Mouse (Mus musculus) monocyte, adult 2 months (primary cell): ENCODE results near the gene Sppl2c.

ENCODE experiments used
- DNase-seq, 2 experiments: peaks; one replicate each; pipeline ENCODE4 v3.0.0; 2022; ENCODE audit warnings: low spot score in 2 of 2, low read depth in 1 of 2

Gene Sppl2c

DNA sequence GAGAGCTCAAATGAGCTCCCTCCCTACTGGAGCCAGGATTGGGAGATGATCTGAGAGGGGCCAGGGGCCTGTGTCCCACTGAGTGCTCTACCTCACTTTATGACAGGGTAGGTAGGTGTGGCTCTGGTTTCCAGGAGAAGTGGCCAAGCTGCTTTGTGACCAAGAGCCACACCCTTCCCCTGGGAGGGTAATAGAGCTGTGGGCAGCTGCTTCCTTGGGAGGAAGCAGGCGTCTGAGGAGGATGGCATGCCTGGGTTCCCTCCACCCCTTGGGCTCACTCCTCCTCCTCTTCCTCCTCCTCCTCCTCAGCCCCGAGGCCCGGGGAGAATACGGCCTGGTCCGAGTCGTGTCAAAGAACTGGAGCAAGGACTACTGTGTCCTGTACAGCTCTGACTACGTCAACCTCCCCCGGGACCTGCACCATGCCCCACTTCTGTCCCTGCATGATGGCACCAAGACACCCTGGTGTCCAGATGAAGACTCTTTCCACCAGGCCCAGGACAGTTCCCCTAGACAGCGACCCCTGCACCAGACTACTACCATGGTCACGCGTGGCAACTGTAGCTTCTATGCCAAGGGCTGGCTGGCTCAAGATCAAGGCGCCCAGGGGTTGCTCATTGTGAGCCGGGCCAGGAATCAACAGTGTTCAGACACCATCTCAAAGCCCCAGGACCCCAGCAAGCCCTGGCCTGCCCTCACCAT lies at the start of gene Sppl2c:
TSS of gene Sppl2c (plus strand) at position 193 of the 702 bp plus-strand sequence.
- DNase-seq, result no peak

DNA sequence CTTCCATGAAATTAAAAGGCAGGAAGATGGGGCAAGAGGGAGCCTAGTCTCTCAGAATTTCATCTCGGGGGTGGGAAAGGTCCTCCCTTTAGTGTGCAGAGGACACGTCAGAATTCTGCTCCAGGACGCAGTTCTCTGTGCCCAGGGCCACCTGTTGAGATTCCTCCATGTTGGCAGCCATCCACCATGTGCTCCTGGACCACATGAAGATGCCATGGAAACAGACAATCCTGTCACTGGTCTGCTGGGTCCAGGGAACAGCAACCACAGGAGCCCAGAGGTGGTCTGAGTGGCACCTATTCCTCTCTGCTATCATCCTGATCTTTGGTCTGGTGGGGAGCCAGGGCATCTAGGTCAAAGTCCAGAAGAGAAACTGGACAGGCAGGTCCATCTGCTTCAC lies 47.2 kb upstream of the Sppl2c start:
- no peak for DNase-seq

DNA sequence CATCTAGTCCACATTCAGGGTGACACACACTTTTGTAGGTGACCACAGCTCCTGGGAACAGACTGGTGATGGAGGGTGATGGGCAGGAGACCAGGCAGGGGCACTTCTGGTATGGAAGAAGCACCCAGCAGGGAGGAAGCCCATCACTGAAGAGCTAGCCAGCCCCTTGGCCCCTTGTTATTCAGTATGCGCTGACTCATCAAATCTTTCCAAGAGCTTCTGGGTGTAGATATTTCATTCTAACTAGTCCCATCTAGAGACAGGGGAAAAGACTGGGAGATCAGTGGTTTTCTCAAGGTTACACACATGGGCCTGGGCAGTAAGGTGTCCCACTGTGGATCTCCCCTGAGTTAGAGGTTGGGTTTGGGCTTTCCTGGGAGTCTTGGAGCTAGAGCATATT lies 41.2 kb upstream of the Sppl2c start:
- DNase-seq, result no peak

DNA sequence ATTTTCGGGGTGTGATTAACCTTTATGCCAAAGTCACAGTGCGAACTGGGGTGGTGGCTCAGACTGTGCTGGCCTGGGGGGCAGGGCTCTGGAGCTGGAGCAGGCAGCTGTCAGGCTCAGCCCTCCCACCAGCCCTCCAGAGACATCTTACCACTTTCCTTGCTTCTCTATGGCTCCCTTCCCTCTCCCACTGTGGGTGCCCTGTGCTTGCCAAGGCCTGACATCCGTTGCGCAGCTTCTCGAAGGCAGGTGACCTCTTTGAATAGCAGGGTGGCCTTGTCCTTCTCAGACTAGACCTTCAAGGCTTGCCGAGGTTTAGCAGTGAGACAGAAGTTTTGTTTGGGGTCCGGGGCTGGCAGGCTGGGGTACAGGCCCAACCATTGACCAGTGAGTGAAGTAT lies 37.3 kb upstream of the Sppl2c start:
- DNase-seq, result no peak

DNA sequence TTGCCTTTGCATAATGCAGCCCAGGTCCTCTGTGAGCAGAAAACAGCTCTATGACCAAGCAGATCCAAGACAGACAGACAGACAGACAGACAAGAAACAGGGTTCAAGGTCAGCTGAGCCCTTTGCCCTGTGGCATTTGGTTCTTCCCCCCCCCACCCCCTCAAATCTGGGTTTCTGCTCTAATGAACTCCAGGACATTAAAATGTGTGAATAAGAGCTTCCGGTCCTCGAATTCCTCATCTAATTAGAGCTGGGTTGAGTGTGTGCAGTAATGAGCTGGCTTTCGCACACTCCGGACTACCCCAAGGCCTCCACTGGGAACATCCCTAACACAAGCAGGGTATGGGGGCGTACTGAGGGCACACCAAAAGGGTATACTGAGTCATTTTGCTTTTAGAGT lies 35.2 kb upstream of the Sppl2c start:
- no peak for DNase-seq

DNA sequence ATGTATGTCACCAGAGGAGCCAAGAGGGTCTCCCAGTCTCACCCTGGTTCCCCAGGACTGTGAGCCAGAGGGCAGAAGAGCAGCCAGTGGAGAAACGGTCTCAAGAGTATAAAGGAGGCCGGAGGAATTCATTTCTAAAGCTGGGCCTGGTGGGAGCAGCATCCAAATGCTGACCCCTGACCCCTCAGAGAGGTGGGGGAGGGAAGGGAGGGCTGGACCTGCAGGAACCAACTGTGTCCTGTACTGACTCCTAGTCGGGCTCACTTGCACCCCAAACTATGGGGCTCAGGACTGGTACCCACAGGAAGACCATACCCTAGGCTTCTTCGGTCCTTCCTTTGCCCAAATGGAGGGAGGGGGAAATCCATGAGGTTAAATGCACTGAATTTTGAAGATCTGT lies 31.8 kb upstream of the Sppl2c start:
- no peak for DNase-seq

DNA sequence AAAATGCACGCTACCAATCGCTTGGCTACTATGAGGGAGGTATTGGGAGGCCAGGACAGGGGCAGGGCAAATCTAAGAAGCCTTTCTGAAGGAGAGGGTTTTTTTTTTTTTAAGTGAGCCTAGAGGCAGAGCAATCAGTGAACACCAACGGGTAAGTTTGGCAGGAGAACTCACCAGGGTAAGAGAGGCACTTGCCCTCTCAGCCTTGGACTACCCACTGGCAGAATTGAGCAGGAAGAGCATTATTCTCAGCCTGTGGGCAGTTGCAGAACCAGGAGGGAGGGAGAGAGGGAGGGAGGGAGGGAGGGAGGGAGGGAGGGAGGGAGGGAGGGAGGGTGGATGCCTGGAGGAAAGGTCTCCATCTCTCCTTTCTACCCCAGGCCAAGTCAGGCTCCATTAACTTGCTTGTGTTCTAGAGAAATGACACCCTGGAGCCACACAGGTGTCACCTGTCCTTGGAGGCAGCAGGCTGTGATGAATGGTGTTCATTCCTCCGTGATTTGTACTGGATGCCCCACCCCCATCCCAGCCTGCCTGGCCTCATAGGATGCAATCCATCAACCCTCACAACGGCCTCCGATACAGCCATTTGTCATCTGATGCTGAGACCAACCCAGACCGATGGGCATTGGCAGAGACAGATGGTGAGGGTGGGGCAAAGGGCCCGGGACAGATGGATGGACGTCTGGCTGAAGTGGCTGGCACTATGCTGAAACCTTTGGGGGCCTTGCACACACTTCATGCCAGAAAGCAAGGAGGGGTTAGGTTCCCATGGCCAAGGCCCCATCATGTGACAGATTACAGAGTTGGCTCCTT lies 31.1 kb upstream of the Sppl2c start:
- no peak for DNase-seq

DNA sequence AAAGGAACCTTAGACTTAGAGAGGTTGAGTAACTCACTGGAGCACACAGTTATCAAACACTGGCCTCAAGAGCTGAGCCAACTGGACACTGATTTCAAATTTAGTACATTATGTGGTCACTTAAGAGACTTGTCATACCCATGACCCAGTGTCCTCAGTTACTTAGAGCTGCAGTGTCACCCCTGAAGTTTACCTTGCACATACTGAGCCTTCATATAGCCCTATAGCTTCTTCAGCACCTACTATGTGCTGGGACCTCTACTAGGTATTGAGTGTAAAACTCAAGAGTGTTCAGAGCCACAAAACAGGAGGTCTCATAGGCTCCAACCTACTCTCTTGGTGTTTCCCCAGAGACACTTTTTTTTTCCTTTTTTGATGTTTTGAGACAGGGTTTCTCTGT lies 30.2 kb upstream of the Sppl2c start:
- no peak for DNase-seq

DNA sequence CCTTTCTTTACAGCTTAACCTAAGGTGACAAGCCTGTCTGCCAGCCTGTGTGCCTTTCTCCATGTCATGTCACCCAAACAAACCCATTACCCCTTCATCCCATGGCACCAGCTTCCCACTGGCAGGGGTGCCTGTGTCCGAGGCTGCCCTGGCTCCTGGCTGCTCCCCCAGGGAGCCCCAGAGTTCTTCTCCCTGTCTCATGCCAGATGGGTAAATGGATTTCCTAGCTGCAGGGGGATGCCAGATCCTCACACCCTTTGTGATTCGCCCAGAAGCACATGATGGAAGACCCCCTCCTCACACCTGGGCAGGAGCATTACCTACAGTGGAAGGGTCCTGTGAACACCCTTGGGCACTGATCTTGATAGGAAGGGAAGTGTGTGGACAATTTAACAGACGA lies 29.7 kb upstream of the Sppl2c start:
- no peak for DNase-seq

DNA sequence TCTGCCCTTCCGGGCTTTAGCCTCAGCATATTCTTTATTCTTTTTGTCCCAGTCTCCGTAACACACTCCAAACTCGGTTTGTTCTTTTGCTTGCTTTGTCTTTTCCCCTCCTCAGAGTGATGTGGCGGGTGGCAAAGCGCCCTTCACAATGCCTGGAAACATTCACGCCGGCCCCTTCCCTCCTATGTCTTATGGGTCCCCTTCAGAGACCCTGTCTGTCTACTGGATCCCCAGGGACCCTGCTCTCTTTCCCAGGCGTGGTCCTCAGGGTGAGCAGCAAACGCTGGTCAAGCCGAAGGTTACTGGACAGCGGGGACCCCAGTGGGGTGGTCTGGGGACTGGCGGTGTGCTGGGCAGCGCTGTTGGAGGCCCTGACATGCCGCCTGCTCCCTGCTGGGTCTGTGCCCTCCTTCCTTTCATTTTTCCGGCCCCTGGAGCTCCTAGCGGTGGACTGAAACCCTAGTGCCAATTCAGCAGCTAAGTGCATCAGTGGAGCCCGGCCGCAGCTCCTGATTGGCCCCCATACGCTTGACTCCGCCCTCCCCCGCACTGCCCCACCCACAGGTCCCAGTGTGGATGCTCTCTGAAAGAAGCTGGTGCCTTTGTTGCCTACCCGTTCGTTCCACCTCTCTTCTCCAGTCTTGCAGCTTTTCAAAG lies 28.4 kb upstream of the Sppl2c start:
- DNase-seq, result no peak

DNA sequence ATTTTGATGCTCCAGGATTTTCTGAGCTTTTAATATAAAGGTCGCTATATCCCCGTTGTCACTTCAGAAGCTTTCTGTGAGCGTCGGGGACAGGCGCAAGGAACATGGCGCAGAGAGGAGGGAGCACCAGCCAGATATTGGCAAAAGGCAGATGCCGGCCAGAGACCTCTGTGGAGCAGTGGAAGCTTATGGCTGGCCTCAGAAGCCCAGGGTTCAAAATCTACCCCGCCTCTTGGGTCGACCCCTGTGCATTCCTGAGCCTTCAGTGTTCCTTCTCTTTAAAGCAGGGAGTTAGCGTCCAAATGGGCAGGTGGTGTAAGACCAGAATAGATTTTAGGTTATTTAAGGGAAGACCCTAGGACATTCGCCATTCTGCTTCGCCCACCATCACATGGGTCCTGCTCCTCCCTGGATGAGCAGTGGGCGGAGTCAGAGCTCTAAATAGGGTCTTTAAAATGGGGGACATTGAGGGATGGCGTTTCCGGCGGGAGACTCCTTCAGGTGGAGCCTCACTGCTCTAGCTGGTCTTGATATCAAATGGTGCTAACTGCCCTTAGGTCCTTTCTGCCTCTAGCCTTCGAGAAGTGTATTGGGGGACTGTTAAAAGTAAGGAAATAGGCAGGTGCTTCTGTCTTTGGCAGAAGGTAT lies 27.7 kb upstream of the Sppl2c start:
- no peak for DNase-seq

DNA sequence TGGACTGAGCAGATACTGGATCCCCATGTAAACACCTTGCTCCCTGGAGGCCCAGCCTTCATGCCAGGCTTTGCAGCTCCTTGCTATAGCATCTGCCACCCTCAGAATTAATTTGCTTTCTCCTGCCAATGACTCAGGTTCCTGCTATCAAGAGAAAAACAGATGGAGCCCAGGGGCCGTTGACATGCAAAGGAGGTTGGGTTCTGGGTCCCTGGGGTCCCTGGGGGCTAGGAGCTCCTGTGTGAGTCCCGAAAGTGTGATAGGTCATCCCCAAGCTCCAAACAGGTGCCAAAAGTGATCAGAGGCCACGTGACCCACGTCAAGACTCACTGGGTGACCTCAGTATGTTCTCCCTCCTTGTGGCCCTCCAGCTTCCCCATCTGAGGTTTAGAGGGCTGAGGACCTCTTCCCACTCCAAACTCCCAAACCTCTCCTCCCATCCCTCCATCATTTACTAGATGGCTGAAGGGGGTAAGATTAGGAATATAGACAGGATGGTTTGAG lies 26.3 kb upstream of the Sppl2c start:
- DNase-seq, result no peak

DNA sequence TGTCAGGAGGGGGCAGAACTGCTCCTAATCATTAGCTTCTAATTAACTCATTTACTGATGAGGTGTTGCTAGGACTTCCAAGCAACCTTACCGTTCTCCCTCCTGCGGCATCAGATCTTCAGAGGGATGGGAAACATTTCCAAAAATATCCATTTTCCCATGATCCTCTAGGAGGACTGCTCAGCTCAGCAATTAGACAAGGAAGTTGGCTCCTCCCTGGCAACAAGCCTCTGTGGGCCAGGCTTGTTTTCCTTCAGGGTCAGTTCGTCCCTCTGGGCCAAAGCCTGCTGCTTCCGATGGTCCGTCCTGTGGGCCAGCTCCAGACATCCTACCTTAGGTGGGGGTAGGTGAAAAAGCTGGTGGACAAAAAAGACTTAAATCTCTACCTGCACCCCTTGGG lies 25.0 kb upstream of the Sppl2c start:
- no peak for DNase-seq

DNA sequence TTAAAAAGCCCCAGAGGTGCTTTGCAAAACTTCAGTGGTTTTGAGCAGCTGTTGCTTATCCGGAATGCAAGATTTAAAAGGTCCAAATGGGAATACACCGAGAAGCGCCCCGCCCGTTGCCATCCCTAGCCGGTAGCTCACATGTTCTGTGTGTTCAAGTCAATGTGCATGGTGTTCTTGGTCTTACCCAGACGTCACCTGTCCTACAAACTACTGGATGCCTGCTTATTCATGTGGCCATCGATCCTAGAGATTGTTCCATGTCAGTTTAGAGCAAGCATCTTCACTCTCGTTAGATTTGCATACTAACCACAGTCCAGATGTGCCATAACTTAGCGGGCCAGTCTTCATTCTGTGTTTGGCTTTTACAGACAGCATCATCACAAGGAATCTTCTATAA lies 21.9 kb upstream of the Sppl2c start:
- no peak for DNase-seq

DNA sequence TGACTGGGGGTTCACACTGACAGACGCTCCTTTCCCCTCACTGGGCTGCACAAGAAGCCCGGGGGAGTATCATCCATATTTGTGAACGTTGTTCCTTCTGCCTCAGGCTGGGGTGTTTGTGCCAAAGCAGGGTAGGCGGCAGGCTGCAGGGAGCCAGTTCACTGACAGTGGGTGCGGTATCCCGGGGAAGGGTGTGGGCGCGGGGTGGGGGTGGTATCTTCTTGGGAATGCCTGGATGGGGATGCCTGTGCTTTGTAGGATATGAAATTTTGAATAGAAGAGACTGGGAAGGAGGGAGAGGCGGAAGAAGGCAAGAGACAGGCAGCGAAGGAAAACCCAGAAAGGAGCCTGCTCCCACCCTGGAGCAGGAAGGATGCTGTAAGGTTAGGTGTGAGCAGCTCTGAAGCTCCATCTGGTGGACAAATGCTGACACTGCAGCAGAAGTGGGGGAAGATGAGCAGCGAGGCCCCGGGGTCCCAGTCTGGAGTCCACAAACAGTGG lies 14.8 kb upstream of the Sppl2c start:
- peak in 1 of 2 experiments; percentile 29 for DNase-seq

DNA sequence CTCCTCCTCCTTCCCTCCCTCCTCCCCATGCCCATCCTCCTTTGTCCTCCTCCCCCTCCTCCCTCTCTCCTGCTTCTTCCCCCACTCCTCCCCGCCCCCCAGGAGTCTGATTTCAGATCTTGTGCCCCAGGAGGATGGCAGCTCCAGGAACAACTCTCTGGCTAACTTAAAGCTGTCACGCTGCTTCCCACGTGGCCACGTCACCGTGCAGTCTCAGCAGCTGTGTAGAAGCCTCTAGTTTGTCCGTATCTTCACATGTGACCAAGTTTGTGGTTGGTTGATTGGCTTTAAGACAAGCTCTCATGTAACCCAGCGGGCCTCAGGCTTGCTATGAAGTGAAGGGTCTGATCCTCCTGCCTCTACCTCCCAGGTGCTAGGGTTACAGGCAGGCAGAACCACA lies 7.2 kb upstream of the Sppl2c start:
- no peak for DNase-seq

DNA sequence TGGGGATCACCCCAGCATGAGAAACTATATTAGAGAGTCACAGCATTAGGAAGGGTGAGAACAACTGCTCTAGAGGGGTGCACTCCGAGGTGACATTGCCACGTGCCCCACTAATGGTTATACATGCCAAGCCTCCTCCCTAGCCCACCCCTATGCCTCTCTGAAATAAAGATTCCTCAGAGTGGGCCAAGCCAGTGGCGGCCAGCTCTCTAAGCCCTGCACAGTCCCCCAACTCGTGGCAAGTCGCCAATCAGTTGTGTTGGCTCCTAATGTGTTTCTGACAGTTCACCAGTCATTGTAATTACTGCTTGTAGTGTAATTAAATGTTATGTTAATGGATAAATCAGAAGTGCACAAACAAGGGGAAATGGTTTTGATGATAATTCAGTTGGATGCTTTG lies 6.3 kb upstream of the Sppl2c start:
- no peak for DNase-seq

DNA sequence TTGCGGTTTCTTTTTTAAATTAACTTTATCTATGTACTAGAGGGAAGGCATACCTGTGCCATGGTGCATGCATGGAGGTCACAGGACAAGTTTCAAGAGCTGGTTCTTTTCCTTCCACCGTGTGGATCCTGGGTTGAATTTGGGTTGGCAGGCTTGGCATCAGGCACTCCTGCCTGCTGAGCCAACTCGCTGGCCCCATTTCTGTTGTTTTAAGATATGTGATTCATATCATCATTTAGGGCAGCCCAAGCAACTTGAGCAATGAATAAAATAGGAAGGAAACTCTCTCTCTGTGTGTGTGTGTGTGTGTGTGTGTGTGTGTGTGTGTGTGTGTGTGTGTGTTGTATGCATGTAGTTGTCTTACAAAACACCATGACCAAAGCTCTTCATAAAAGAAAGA lies 4.0 kb upstream of the Sppl2c start:
- DNase-seq, result no peak

DNA sequence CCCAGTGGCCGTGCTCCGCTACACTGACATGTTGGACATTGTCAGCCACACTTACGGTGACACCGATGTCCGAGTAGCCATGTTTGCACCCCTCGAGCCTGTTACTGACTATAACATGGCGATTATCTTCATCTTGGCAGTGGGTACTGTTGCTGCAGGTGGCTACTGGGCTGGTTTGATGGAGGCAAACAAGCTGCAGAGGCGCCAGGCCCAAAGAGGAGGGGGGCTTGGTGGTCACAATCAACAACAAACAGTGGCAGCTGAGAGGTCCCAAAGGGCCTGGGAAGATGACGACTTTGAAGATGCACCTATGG lies 667 bp downstream of the Sppl2c start:
- DNase-seq, result no peak

DNA sequence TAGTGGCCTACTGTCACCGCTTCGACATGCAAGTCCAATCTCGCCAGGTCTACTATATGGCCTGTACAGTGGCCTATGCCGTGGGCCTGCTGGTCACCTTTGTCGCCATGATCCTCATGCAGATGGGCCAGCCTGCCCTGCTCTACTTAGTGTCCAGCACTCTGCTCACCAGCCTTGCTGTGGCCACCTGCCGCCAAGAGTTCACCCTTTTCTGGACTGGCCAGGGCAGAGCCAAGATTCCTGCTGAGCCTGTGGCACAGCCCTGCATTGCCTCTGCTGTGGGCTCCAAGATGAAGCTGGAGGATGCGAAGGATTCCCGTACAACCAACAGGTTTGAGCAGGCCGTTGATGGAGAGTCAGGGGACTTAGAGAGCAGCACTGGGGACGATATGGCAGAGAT lies 1.6 kb downstream of the Sppl2c start:
- DNase-seq, result no peak

DNA sequence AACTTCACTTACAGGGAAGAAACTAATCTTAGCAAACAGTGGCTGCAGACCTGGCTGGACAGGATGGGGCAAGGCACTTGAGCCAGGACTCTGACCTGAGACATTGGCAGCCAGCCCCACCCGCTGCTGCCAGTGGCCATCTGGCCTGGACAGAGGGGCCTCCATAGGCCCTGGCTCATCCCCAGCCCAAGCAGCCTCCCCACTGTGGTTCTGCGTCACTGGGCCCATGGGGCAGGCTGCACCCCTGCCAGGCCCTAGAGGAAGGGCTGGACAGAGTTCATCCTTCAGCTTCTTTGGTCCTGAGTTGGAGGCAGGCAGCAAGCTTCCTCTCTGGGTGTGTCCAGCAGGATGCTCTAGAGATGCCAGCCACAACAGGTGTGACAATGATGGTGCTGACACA lies 3.9 kb downstream of the Sppl2c start:
- DNase-seq, result no peak

DNA sequence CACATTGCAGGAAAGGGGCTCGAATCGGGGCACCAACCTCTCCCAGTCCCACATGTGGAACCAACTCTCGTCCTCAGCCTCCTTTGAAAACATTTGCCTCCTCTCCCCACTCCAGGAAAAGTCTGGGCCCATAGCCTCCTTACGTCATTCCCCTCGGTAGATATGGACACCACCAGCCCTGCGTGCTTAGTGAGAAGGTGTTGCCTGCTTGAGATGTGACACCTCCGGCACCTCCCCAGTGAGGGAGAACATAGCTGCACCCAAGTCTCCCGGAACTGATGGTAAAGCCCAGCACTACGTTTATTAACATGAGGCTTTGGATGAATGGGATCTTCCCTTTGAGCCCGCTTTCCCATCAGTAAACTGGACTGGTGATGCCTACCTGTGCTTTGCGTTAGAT lies 9.3 kb downstream of the Sppl2c start:
- no peak for DNase-seq
